Mouse (Mus musculus) olfactory bulb, adult 2 months (tissue): Measurements from ENCODE around the gene Rad51b. TPM values are rescaled to one million over a fixed set of nuclear protein-coding genes. Genes with fewer than 3 reads are reported as not detected.

Source experiments
- H3K27ac ChIP-seq: fragments of 200-500 bp; 2 replicates; pipeline ENCODE4 v1.5.1; 2012; ENCODE audit warnings: low read depth, low read length; ENCODE audit not compliant: insufficient read depth
- H3K4me1 ChIP-seq: fragments of 200-500 bp; 2 replicates; pipeline ENCODE4 v1.6.1; 2012; ENCODE audit warnings: low read length; ENCODE audit not compliant: control insufficient read depth, insufficient read depth
- H3K4me3 ChIP-seq: fragments of 200-500 bp; 2 replicates; pipeline ENCODE4 v1.5.1; 2012; ENCODE audit warnings: mild to moderate bottlenecking, low read depth, low read length, moderate library complexity; ENCODE audit not compliant: insufficient read depth
- CTCF ChIP-seq: fragments of 200-500 bp; IDR thresholded peaks from 2 replicates; pipeline ENCODE4 v1.5.1; 2012; ENCODE audit warnings: low read depth, mild to moderate bottlenecking, low read length, moderate library complexity; ENCODE audit not compliant: insufficient read depth
- POLR2A ChIP-seq: fragments of 200-500 bp; IDR thresholded peaks from 2 replicates; pipeline ENCODE4 v1.6.1; 2012; ENCODE audit warnings: mild to moderate bottlenecking, low read depth, low read length, moderate library complexity; ENCODE audit not compliant: insufficient read depth
- WGBS: fragments of 180-500 bp; shearing (Covaris S2); methylation state at CpG from one replicate; pipeline ENCODE4 v1.1.7; 2018; 5-methylcytosine and 5-hydroxymethylcytosine counted together
- polyA plus RNA-seq: library from polyadenylated mRNA; stranded (reverse); fragments of >200 nt; gene quantifications from 2 replicates; pipeline ENCODE4 v1.2.4, GENCODE M21; 2012; ENCODE audit warnings: low replicate concordance; ENCODE audit not compliant: missing spikeins, insufficient read depth, insufficient read length

Gene Rad51b
- polyA plus RNA-seq, 1 experiment, result not detected

- WGBS, result 84% methylated on average over 3 of the region's 3 CpGs
- no peak for TF ChIP-seq POLR2A
- no peak for TF ChIP-seq CTCF
- Histone ChIP-seq H3K4me1 (no peaks in the 10 kb centered on the region), H3K4me3 (no peak overlapping the region), H3K27ac (no peak overlapping the region)
Measured at GRCm38 (mm10) chr12:79352086-79352741, 55.1 kb downstream of the Rad51b start.

GRCm38 (mm10) chr12:79352742-79353114, 55.6 kb downstream of the Rad51b start:
- H3K27ac ChIP-seq, result no peak overlapping the region
- no peaks in the 10 kb centered on the region for H3K4me1 ChIP-seq
- H3K4me3 ChIP-seq, result no peak overlapping the region
- TF ChIP-seq CTCF, result no peak
- WGBS, result 49% methylated on average over 3 of the region's 3 CpGs

- no peak for TF ChIP-seq POLR2A
- no peak for TF ChIP-seq CTCF
- Histone ChIP-seq H3K4me3 (no peak overlapping the region), H3K4me1 (no peaks in the 10 kb centered on the region), H3K27ac (no peak overlapping the region)
- 84% methylated on average over 5 of the region's 5 CpGs for WGBS
Measured at GRCm38 (mm10) chr12:79353356-79353755, 56.3 kb downstream of the Rad51b start.

- Histone ChIP-seq H3K27ac (no peak overlapping the region), H3K4me3 (no peak overlapping the region), H3K4me1 (no peaks in the 10 kb centered on the region)
- no peak for TF ChIP-seq CTCF
- 58% methylated on average over 7 of the region's 7 CpGs for WGBS
Measured at GRCm38 (mm10) chr12:79354621-79355020, 57.5 kb downstream of the Rad51b start.

GRCm38 (mm10) chr12:79356138-79356537, 59.1 kb downstream of the Rad51b start:
- no peak overlapping the region for H3K27ac ChIP-seq
- no peak overlapping the region for H3K4me3 ChIP-seq
- WGBS, result 86% methylated on average over 4 of the region's 4 CpGs
- H3K4me1 ChIP-seq, result no peaks in the 10 kb centered on the region
- TF ChIP-seq POLR2A, result no peak
- no peak for TF ChIP-seq CTCF

GRCm38 (mm10) chr12:79357631-79358030, 60.5 kb downstream of the Rad51b start:
- Histone ChIP-seq H3K4me3 (no peak overlapping the region), H3K4me1 (no peaks in the 10 kb centered on the region), H3K27ac (no peak overlapping the region)
- no peak for TF ChIP-seq POLR2A
- TF ChIP-seq CTCF, result no peak
- WGBS, result 91% methylated on average over 5 of the region's 5 CpGs

- H3K27ac ChIP-seq, result no peak overlapping the region
- WGBS, result 20% methylated on average over 10 of the region's 10 CpGs
- no peak for TF ChIP-seq CTCF
- TF ChIP-seq POLR2A, result no peak
- no peak overlapping the region for H3K4me3 ChIP-seq
- no peaks in the 10 kb centered on the region for H3K4me1 ChIP-seq
Measured at GRCm38 (mm10) chr12:79358613-79359218, 61.6 kb downstream of the Rad51b start.

- TF ChIP-seq CTCF, result no peak
- no peak for TF ChIP-seq POLR2A
- H3K27ac ChIP-seq, result no peak overlapping the region
- WGBS, result 99% methylated on average over 2 of the region's 2 CpGs
Measured at GRCm38 (mm10) chr12:79359404-79359803, 62.3 kb downstream of the Rad51b start.

GRCm38 (mm10) chr12:79362219-79362618, 65.1 kb downstream of the Rad51b start:
- 91% methylated on average over 1 of the region's 1 CpGs for WGBS
- TF ChIP-seq CTCF (no peak), POLR2A (no peak)
- no peak overlapping the region for H3K4me3 ChIP-seq

More at GRCm38 (mm10) chr12:79359404-79359803, 62.3 kb downstream of the Rad51b start:
- H3K4me3 ChIP-seq, result no peak overlapping the region
- no peaks in the 10 kb centered on the region for H3K4me1 ChIP-seq

More at GRCm38 (mm10) chr12:79362219-79362618, 65.1 kb downstream of the Rad51b start:
- no peaks in the 10 kb centered on the region for H3K4me1 ChIP-seq
- H3K27ac ChIP-seq, result no peak overlapping the region
